ENCODE assay signal across 8 mouse cellular contexts in genomic region chr1:52630248-52630936, GRCm38 (mm10). TPM values are rescaled to one million over a fixed set of nuclear protein-coding genes. Genes with fewer than 3 reads are reported as not detected.
DNase-seq lines count a peak whose midpoint lies in the region; ATAC-seq and TF ChIP-seq lines count a peak whose summit lies in the region.

Gene Nemp2, plus strand, starts transcription at chr1:52630703.

- peak within 1 kb of the TSS; percentile 40 for H3K4me2 ChIP-seq in hindbrain, embryonic 11.5 days (replicated peaks; ENCODE audit: low read depth, low read length)
- H3K4me2 ChIP-seq in lung, postnatal 0 days (replicated peaks; ENCODE audit: low read depth, low read length) = peak within 1 kb of the TSS; percentile 44

- no peaks in the 10 kb centered on the region for H3K36me3 ChIP-seq in hindbrain, embryonic 11.5 days (ENCODE audit: control insufficient read depth, insufficient read depth, low read length)
- no peaks in the 10 kb centered on the region for H3K36me3 ChIP-seq in lung, postnatal 0 days (ENCODE audit: insufficient read depth, low read length)

- peak; percentile 96 for DNase-seq in NIH3T3 (ENCODE audit: low read depth)
- DNase-seq in cerebellum, adult 9-11 months = peak; percentile 91
- DNase-seq in frontal cortex, adult 2 months (ENCODE audit: extremely low spot score in 1 of 2, low spot score in 1 of 2) = peak; percentile 83 to 96
- peak; percentile 96 for DNase-seq in hindbrain, embryonic 11.5 days (ENCODE audit: low spot score)
- DNase-seq in layer of hippocampus, postnatal 10 days (ENCODE audit: low spot score in 2 of 2) = peak; percentile 97 to 98
- DNase-seq in lung, postnatal 0 days (ENCODE audit: low spot score) = peak; percentile 96
- DNase-seq in ovary, postnatal 10 days (ENCODE audit: low spot score) = peak; percentile 92
- peak; percentile 92 for DNase-seq in thymus, postnatal 0 days (ENCODE audit: low spot score)

- H3K4me1 ChIP-seq in hindbrain, embryonic 11.5 days (replicated peaks; ENCODE audit: control insufficient read depth, insufficient read depth, low read length) = no peaks in the 10 kb centered on the region
- no peaks in the 10 kb centered on the region for H3K4me1 ChIP-seq in lung, postnatal 0 days (ENCODE audit: insufficient read depth, low read depth, low read length)

- H3K4me3 ChIP-seq in hindbrain, embryonic 11.5 days (ENCODE audit: low read depth, low read length) = peak within 1 kb of the TSS; percentile 75
- H3K4me3 ChIP-seq in lung, postnatal 0 days (ENCODE audit: low read depth, low read length) = peak within 1 kb of the TSS; percentile 97

- under 1% methylated on average over 44 of the region's 44 CpGs for WGBS in hindbrain, embryonic 11.5 days
- WGBS in lung, postnatal 0 days = 1% methylated on average over 36 of the region's 44 CpGs

- H3K27ac ChIP-seq in hindbrain, embryonic 11.5 days (ENCODE audit: low read depth, low read length) = peak within 1 kb of the TSS; percentile 56; the same call in 1 of the 2 replicates
- peak within 1 kb of the TSS; percentile 84 for H3K27ac ChIP-seq in lung, postnatal 0 days (ENCODE audit: low read length)

- peak; percentile 97 for ATAC-seq in hindbrain, embryonic 11.5 days (ENCODE audit: low FRiP score)
- peak; percentile 94 for ATAC-seq in lung, postnatal 0 days

- TF ChIP-seq EP300 in lung, postnatal 0 days (IDR thresholded peaks at IDR 0.05) = no peak

- H3K9me3 ChIP-seq in hindbrain, embryonic 11.5 days (ENCODE audit: control insufficient read depth, low read length) = no peaks in the 10 kb centered on the region
- H3K9me3 ChIP-seq in lung, postnatal 0 days (ENCODE audit: low read length) = no peaks in the 10 kb centered on the region

- TF ChIP-seq CTCF in lung, postnatal 0 days (IDR thresholded peaks at IDR 0.05) = peak; percentile 86

- H3K27me3 ChIP-seq in hindbrain, embryonic 11.5 days (ENCODE audit: control insufficient read depth, insufficient read depth, low read length) = no peaks in the 10 kb centered on the region
- no peaks in the 10 kb centered on the region for H3K27me3 ChIP-seq in lung, postnatal 0 days (replicated peaks; ENCODE audit: insufficient read depth, low read length)

- H3K9ac ChIP-seq in hindbrain, embryonic 11.5 days (ENCODE audit: low read depth, low read length) = peak within 1 kb of the TSS; percentile 84
- peak within 1 kb of the TSS; percentile 61 for H3K9ac ChIP-seq in lung, postnatal 0 days (replicated peaks; ENCODE audit: low read depth)

RNA-seq across cellular contexts. Expression of gene Nemp2, which starts in this region (rescaled TPM):
- 10.7 and 12.3 TPM in 2 replicates for polyA plus RNA-seq in frontal cortex, adult 2 months (2012; rRNA removed)
- 11.7 and 12.2 TPM in 2 replicates for polyA plus RNA-seq in hindbrain, embryonic 11.5 days (2014; fragmentation: Nextera tagmentation; extraction: Ambion mirVana)
- 1 to 10 TPM; 3.5 to 5.9 TPM for total RNA-seq in layer of hippocampus, postnatal 10 days (2021)
- 3.3 and 3.5 TPM in 2 replicates for polyA plus RNA-seq in lung, postnatal 0 days (2015; fragmentation: Nextera tagmentation; extraction: Ambion mirVana)
- polyA plus RNA-seq in thymus, postnatal 0 days (2015; fragmentation: Nextera tagmentation; extraction: Ambion mirVana) = 12.5 and 15.8 TPM in 2 replicates

Comparison
In these comparisons a context has a peak if more than half of its experiments do, and no peak if none do; other contexts are left out.
1. Peak in every context shown above with its lines: DNase-seq, ATAC-seq, H3K4me3 ChIP-seq and H3K27ac ChIP-seq.